Mouse (Mus musculus): ENCODE measurements around the gene Snx13. TPM values are rescaled to one million over a fixed set of nuclear protein-coding genes. Genes with fewer than 3 reads are reported as not detected.

Snx13 gene
- polyA plus RNA-seq, 2 experiments = 2.5 to 7.3 TPM

DNA sequence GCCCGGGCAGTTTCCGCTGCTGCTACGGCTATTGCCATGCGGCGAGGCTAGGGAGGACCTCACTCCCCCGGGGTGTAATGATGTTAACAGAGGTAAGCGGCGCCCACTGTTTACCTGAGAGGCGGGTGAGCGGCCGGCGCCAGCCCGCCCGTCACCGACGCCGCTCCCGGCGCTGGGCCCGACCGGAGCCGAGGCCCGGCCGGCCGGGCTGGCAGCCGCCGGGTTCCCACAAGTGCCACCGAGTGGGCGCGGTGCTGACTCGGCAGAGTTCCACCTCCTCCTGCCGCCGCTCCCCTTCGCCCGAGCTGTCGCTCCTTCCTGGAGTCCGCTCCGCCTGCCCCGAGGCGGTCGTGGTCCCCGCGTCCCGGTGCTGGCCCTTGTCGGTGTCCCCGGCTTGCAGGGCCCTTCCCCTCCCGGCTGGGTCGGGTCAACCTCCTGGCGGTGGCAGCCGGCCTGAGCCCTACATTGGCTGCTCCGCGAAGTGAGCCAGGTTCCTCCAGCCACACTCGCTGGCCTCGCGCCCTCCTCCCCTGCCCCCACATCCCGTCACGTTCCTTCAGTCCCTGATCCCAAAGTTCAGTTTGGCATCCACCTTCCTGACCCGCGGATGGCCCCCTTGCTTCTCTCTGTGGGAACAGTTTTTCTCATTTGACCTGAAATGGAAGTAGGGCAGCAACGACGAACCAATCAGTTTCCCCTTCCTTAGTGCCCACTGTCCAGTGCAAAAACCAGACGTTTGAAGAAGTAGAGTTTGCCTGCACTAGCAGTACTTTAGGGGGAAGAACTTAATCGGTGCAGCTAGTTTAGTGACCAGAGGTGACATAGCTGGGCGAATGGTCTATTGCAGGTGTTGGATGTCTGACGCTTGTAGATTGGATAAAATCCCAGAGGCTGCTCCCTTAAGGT lies 587 bp downstream of the Snx13 start:
- no peak for TF ChIP-seq EP300 (IDR thresholded peaks at IDR 0.05; ENCODE audit: low read depth)
- peak; percentile 28; the same call in 1 of the 2 replicates for TF ChIP-seq CTCF (IDR thresholded peaks at IDR 0.05; ENCODE audit: low read depth)
- peak; percentile 76 for ATAC-seq (ENCODE audit: insufficient read depth)
- DNase-seq (ENCODE audit: low read depth in 3 of 3, low spot score in 3 of 3) = peak in 2 of 3 experiments; percentile 39 to 47
- Histone ChIP-seq H3K4me2 (ENCODE audit: low read depth) (peak overlapping the region; percentile 84), H3K4me3 (ENCODE audit: insufficient read depth in 1 of 2, low read depth in 2 of 2, low read length in 2 of 2) (peak overlapping the region; percentile 72 to 98), H3K36me3 (replicated peaks; ENCODE audit: control insufficient read depth, insufficient read depth, low read depth) (no peaks in the 10 kb centered on the region), H3K4me1 (replicated peaks; ENCODE audit: control insufficient read depth in 2 of 2, insufficient read depth in 2 of 2, low read length in 1 of 2) (peaks cover 4 to 8% of the 10 kb centered on the region in 2 experiments), H3K27me3 (ENCODE audit: control insufficient read depth, insufficient read depth, low read length) (no peaks in the 10 kb centered on the region), H3K9me3 (ENCODE audit: control insufficient read depth, low read length) (no peaks in the 10 kb centered on the region), H3K27ac (peak overlapping the region; percentile 88), H3K9ac (replicated peaks) (peak overlapping the region; percentile 97)
- under 1% methylated on average over 48 of the region's 65 CpGs for WGBS (ENCODE audit: insufficient replicate concordance)

DNA sequence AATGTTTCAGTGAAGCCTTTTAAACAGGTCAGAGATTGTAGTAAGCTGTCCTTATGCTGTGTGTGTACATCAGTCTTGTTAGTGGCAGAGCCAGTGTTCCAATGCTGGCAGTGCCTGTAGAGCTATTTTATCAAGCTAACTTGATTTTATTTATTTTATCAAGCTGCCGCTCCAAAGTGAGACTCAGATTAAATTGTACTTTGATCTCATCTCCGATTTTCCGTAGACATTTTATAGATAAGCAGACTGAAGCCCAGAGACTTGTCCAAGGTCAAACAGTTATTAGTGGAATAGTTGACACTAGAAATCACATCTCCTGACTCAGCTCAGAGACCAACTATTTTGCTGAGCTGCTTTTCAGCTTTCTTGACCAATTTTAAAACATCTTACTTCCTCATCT lies 1.9 kb downstream of the Snx13 start:
- Histone ChIP-seq H3K36me3 (replicated peaks; ENCODE audit: control insufficient read depth, insufficient read depth, low read depth) (no peaks in the 10 kb centered on the region), H3K9ac (replicated peaks) (no peak overlapping the region), H3K4me1 (replicated peaks; ENCODE audit: control insufficient read depth in 2 of 2, insufficient read depth in 2 of 2, low read length in 1 of 2) (peaks cover 4 to 8% of the 10 kb centered on the region in 2 experiments), H3K27me3 (ENCODE audit: control insufficient read depth, insufficient read depth, low read length) (no peaks in the 10 kb centered on the region), H3K27ac (no peak overlapping the region), H3K4me3 (ENCODE audit: insufficient read depth in 1 of 2, low read depth in 2 of 2, low read length in 2 of 2) (peak overlapping the region in 1 of 2 experiments; percentile 98; a peak in 1 of 4 replicates), H3K4me2 (ENCODE audit: low read depth) (peak overlapping the region; percentile 84), H3K9me3 (ENCODE audit: control insufficient read depth, low read length) (no peaks in the 10 kb centered on the region)
- 72% methylated on average over 3 of the region's 3 CpGs for WGBS (ENCODE audit: insufficient replicate concordance)
- no peak for TF ChIP-seq EP300 (IDR thresholded peaks at IDR 0.05; ENCODE audit: low read depth)
- no peak for TF ChIP-seq CTCF (IDR thresholded peaks at IDR 0.05; ENCODE audit: low read depth)
- ATAC-seq (ENCODE audit: insufficient read depth) = no peak
- no peak for DNase-seq (ENCODE audit: low read depth in 3 of 3, low spot score in 3 of 3)

DNA sequence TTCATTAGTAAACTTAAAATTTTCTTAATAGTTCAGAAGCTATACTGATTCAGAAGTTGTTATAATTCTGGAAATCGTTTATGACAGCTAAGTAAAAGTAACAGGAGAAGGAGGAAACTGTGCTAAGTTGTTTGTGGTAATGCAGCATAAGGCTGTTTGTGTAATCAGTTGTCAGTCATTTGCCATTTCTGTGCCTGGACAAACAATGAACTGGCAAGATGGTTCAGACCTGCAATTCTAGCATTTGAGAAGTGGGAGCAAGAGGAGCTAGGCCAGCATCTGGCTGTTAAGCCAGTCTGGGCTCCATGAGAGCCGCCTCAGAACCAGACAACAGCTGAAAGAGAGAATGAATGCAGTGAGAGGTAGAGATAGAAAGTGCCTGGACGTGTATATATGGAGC lies 3.5 kb downstream of the Snx13 start:
- Histone ChIP-seq H3K27ac (no peak overlapping the region), H3K4me2 (ENCODE audit: low read depth) (no peak overlapping the region), H3K27me3 (ENCODE audit: control insufficient read depth, insufficient read depth, low read length) (no peaks in the 10 kb centered on the region), H3K9ac (replicated peaks) (no peak overlapping the region), H3K36me3 (replicated peaks; ENCODE audit: control insufficient read depth, insufficient read depth, low read depth) (no peaks in the 10 kb centered on the region), H3K9me3 (ENCODE audit: control insufficient read depth, low read length) (no peaks in the 10 kb centered on the region), H3K4me1 (replicated peaks; ENCODE audit: control insufficient read depth in 2 of 2, insufficient read depth in 2 of 2, low read length in 1 of 2) (peaks cover 4 to 8% of the 10 kb centered on the region in 2 experiments), H3K4me3 (ENCODE audit: insufficient read depth in 1 of 2, low read depth in 2 of 2, low read length in 2 of 2) (no peak overlapping the region)
- DNase-seq (ENCODE audit: low read depth in 3 of 3, low spot score in 3 of 3) (no peak), ATAC-seq (ENCODE audit: insufficient read depth) (no peak)
- TF ChIP-seq CTCF (IDR thresholded peaks at IDR 0.05; ENCODE audit: low read depth) (no peak), EP300 (IDR thresholded peaks at IDR 0.05; ENCODE audit: low read depth) (no peak)
- WGBS (ENCODE audit: insufficient replicate concordance) = 61% methylated on average over 3 of the region's 3 CpGs

DNA sequence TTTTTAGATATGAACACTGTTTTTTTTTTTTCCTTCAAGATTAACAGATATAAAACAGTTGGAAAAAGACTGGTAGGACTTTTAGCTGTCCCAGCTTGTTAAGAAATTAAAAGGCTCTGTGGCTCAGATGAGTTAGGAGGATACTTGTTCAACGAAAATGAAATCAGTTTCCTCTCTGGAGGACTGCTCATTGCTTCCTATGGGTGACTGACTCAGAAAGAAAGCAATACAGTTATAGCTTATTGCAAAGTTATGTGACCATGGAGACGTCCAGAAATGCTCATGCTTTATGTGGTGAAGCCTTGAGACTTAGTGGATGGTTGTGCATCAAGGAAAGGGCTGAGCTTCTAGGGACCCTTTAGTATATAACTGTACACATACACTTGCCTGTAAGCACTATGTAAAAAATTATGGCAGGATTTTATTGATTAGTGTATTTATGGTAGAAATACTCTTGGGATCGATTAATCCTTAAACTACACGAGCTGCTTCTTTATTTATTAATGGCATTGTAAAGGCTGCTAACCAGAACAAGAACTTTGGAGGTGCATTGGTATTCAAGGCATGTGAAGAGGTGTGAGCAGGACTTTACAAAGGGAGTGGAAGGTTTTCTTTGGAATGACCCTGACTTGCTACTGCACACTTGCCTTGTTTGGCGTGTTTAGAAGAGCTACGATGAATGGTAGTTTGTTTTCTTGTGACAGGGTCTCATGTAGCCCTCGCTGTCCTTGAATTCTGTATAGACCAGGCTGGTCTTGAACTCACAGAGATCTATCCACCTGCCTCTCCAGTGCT lies 4.2 kb downstream of the Snx13 start:
- ATAC-seq (ENCODE audit: insufficient read depth) (no peak), DNase-seq (ENCODE audit: low read depth in 3 of 3, low spot score in 3 of 3) (no peak)
- WGBS (ENCODE audit: insufficient replicate concordance) = 68% methylated on average over 7 of the region's 7 CpGs
- Histone ChIP-seq H3K4me1 (replicated peaks; ENCODE audit: control insufficient read depth in 2 of 2, insufficient read depth in 2 of 2, low read length in 1 of 2) (peaks cover 4 to 8% of the 10 kb centered on the region in 2 experiments), H3K27ac (no peak overlapping the region), H3K4me2 (ENCODE audit: low read depth) (no peak overlapping the region), H3K9ac (replicated peaks) (no peak overlapping the region), H3K27me3 (ENCODE audit: control insufficient read depth, insufficient read depth, low read length) (no peaks in the 10 kb centered on the region), H3K9me3 (ENCODE audit: control insufficient read depth, low read length) (no peaks in the 10 kb centered on the region), H3K4me3 (ENCODE audit: insufficient read depth in 1 of 2, low read depth in 2 of 2, low read length in 2 of 2) (no peak overlapping the region), H3K36me3 (replicated peaks; ENCODE audit: control insufficient read depth, insufficient read depth, low read depth) (no peaks in the 10 kb centered on the region)
- no peak for TF ChIP-seq CTCF (IDR thresholded peaks at IDR 0.05; ENCODE audit: low read depth)
- no peak for TF ChIP-seq EP300 (IDR thresholded peaks at IDR 0.05; ENCODE audit: low read depth)

DNA sequence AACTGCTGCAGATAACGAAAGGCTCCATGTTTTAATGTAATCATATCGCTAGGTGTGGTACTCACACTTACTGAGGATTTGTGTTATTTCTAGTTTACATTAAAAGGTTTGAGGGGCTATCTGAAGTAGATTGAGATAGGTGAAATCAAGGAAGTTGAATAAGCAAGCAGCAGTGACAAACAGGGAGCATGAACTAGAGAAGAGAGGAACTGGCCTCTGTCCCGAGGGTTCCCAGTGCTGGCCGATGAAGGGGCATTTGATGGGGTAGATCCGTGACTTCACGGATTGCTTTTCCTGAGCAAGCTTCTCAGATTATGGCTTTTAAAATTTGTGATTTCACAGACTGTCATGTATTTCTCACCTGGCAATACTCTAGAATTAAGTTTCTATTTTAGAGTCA lies 7.4 kb downstream of the Snx13 start:
- Histone ChIP-seq H3K9ac (replicated peaks) (no peak overlapping the region), H3K36me3 (replicated peaks; ENCODE audit: control insufficient read depth, insufficient read depth, low read depth) (no peaks in the 10 kb centered on the region), H3K27ac (no peak overlapping the region), H3K9me3 (ENCODE audit: control insufficient read depth, low read length) (no peaks in the 10 kb centered on the region), H3K4me2 (ENCODE audit: low read depth) (no peak overlapping the region), H3K27me3 (ENCODE audit: control insufficient read depth, insufficient read depth, low read length) (no peaks in the 10 kb centered on the region), H3K4me1 (replicated peaks; ENCODE audit: control insufficient read depth in 2 of 2, insufficient read depth in 2 of 2, low read length in 1 of 2) (peaks cover 0 to 3% of the 10 kb centered on the region in 2 experiments; a peak in 2 of 4 replicates), H3K4me3 (ENCODE audit: insufficient read depth in 1 of 2, low read depth in 2 of 2, low read length in 2 of 2) (no peak overlapping the region)
- ATAC-seq (ENCODE audit: insufficient read depth) (no peak), DNase-seq (ENCODE audit: low read depth in 3 of 3, low spot score in 3 of 3) (no peak)
- 69% methylated on average over 6 of the region's 6 CpGs for WGBS (ENCODE audit: insufficient replicate concordance)
- TF ChIP-seq EP300 (IDR thresholded peaks at IDR 0.05; ENCODE audit: low read depth) (no peak), CTCF (IDR thresholded peaks at IDR 0.05; ENCODE audit: low read depth) (no peak)
